Mouse (Mus musculus): ENCODE data around the gene Ppp4r3a. TPM values are rescaled to one million over a fixed set of nuclear protein-coding genes. Genes with fewer than 3 reads are reported as not detected.
A peak's percentile ranks its signal among the peaks of the same experiment; 100 is the strongest.
"Not testable (repeated sequence)": the region's sequence is repeated elsewhere in the genome, so short reads cannot be mapped to it uniquely, and the experiment has no call there.

Ppp4r3a gene
- polyA plus RNA-seq, 1 experiment from 2014 or later = 23.3 TPM

DNA sequence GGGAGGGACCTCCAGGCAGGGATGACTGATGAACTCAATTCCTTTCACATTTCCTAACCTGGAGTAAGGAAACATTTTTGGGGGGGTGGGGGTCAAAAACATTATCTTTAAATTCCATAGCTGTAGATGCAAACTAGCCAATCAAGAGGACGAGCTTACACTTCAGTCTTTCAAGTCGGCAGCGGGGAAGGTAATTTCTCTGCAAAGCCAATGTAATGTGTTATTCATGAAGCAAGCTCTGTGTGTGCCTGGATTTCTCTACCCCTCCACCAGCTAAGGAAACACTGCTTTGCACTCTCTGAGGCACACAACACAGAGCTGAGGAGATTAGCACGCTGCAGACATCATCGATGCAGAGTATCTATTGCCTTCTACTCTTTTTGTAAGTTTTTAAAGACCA lies 64.5 kb downstream of the Ppp4r3a start:
- no peak for ATAC-seq (ENCODE audit: low FRiP score)
- 0 out of 2 replicates have a peak overlapping the region, but pooled peaks have one; percentile 32 for H3K4me2 ChIP-seq
- peaks cover 62% of the 10 kb centered on the region for H3K4me1 ChIP-seq
- no peak overlapping the region for H3K9ac ChIP-seq (replicated peaks)
- H3K4me3 ChIP-seq (replicated peaks) = no peak overlapping the region
- no peaks in the 10 kb centered on the region for H3K9me3 ChIP-seq (replicated peaks)
- 35% methylated on average over 5 of the region's 5 CpGs for WGBS
- H3K36me3 ChIP-seq = no peaks in the 10 kb centered on the region
- no peak overlapping the region; the same call in 1 of the 2 replicates for H3K27ac ChIP-seq (replicated peaks)
- no peaks in the 10 kb centered on the region for H3K27me3 ChIP-seq (replicated peaks)

DNA sequence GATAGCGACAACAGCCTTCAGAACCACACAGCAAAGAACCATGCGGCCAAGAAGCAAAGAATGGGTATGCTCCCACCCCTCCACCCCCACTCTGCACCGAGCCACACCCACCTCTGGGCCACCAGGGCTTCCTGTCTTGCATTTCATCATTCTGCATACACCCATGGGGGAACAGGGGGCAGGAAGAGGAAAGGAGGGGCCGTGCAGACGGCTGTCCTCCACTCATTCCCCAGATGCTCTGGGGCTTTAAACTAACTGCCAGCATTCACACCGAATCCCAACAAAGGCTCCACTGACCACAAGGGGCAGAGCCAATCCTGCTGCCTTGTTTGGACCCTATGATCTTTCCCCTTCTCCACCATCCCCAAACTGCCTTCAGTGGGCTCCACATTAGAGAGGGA lies 65.5 kb downstream of the Ppp4r3a start:
- 14% methylated on average over 6 of the region's 6 CpGs for WGBS
- Histone ChIP-seq H3K9me3 (replicated peaks) (no peaks in the 10 kb centered on the region), H3K4me2 (peak overlapping the region; percentile 32), H3K36me3 (no peaks in the 10 kb centered on the region), H3K27ac (replicated peaks) (peak overlapping the region; percentile 78), H3K9ac (replicated peaks) (0 out of 2 replicates have a peak overlapping the region, but pooled peaks have one; percentile 17), H3K27me3 (replicated peaks) (no peaks in the 10 kb centered on the region), H3K4me1 (peaks cover 57% of the 10 kb centered on the region), H3K4me3 (replicated peaks) (no peak overlapping the region)
- no peak for ATAC-seq (ENCODE audit: low FRiP score)

DNA sequence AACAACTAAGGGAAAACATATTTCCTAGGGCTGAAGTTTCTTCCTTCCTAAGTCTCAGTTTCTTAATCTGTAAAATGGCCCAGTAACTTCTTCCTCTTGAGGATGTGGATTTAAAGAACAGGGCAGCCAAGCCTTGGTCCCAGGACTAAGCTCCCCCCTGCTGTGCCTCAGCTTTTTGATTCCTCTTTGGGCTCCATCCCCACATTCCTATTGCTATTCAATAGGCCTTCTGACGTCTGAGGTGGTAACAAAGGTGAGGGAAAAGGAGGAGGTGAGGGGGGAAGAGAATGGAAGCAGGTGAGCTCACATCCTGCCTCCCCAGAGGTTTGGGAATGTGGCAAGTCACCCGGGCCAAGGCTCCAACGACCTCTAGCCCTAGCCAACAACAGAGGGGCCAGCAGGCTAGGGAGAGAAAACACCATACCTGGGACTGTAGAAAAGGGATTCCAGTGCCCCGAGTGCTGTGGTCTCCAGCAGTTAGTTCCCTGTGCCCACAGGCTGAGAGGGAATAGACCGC lies 67.0 kb downstream of the Ppp4r3a start:
- 45% methylated on average over 5 of the region's 5 CpGs for WGBS
- no peaks in the 10 kb centered on the region for H3K27me3 ChIP-seq (replicated peaks)
- no peaks in the 10 kb centered on the region for H3K9me3 ChIP-seq (replicated peaks)
- no peak overlapping the region for H3K9ac ChIP-seq (replicated peaks)
- no peak overlapping the region for H3K4me3 ChIP-seq (replicated peaks)
- H3K4me2 ChIP-seq = no peak overlapping the region
- peaks cover 65% of the 10 kb centered on the region for H3K4me1 ChIP-seq
- no peak overlapping the region for H3K27ac ChIP-seq (replicated peaks)
- no peak for ATAC-seq (ENCODE audit: low FRiP score)
- no peaks in the 10 kb centered on the region for H3K36me3 ChIP-seq

DNA sequence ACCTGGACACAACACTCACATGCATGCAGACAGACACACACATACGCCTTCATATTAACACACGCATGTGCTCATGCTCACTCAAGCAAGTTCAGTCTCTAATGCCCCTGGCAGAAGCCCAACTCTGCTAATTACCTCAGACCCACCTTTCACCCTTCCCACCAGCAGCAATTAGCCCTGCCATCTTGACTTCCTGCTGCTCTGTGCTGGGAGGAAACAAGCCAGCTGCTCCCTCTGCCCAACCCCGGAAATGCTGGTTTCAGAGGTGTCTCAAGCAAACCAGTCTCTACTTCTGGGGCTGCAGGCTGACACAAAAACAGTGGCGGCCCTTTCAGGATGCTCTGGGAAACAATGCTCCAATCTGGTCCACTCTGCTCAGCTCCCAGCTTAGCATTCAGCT lies 67.6 kb downstream of the Ppp4r3a start:
- no peak overlapping the region for H3K4me2 ChIP-seq
- no peak overlapping the region for H3K27ac ChIP-seq (replicated peaks)
- H3K9ac ChIP-seq (replicated peaks) = no peak overlapping the region
- H3K9me3 ChIP-seq (replicated peaks) = no peaks in the 10 kb centered on the region
- peaks cover 65% of the 10 kb centered on the region for H3K4me1 ChIP-seq
- H3K4me3 ChIP-seq (replicated peaks) = no peak overlapping the region
- no peaks in the 10 kb centered on the region for H3K36me3 ChIP-seq
- ATAC-seq (ENCODE audit: low FRiP score) = no peak
- no peaks in the 10 kb centered on the region for H3K27me3 ChIP-seq (replicated peaks)
- 39% methylated on average over 4 of the region's 4 CpGs for WGBS

DNA sequence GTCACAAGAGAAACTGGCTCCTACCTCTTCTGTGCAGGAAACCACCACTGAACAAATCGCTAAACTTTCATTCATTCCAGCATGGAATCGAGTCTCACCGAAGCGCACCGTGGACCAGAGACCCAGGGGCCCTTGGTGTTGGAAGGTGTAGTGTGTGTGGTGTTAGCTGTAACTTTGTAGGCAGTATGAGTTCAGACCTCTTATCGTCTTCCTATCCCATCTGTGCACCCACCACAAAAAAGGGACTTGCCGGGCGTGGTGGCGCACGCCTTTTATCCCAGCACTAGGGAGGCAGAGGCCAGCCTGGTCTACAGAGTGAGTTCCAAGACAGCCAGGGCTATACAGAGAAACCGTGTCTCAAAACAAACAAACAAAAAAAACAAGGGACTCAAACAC lies 68.3 kb downstream of the Ppp4r3a start:
- H3K9ac ChIP-seq (replicated peaks) = no peak overlapping the region
- no peak overlapping the region; the same call in 1 of the 2 replicates for H3K27ac ChIP-seq (replicated peaks)
- no peak overlapping the region for H3K4me2 ChIP-seq
- no peak overlapping the region for H3K4me3 ChIP-seq (replicated peaks)
- 88% methylated on average over 11 of the region's 11 CpGs for WGBS
- H3K36me3 ChIP-seq = no peaks in the 10 kb centered on the region
- ATAC-seq (ENCODE audit: low FRiP score) = no peak
- H3K4me1 ChIP-seq = peaks cover 59% of the 10 kb centered on the region
- no peaks in the 10 kb centered on the region for H3K9me3 ChIP-seq (replicated peaks)
- H3K27me3 ChIP-seq (replicated peaks) = no peaks in the 10 kb centered on the region

DNA sequence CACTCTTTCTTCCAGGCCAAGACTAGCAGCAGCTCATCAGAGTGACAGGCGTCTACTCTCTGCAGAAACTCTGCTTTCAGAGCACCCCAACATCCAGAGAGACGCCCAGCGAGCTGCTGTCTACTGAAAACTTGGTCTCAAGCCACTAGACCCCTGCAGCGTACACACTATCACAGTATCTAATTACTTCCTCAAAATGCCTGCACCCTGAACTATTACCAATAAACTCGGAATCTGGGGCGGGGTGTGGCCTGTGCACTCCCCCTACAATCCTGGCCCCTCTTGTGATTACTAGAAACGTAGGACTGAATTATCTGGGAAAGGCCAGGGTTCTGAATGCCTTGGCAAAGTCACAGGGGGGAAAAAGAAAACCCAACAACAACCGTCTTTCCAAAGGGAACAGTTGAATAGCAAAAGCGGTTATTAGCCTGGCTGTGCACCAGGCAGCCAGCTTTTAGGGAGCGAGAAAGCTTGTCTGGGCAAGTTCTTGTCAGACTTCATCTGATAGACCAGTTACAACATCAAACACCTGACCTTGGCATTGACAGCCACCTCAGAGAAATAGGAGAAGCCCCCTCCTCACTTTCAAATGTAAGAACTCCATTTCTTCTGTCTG lies 68.8 kb downstream of the Ppp4r3a start:
- WGBS = 67% methylated on average over 10 of the region's 10 CpGs
- H3K4me1 ChIP-seq = peaks cover 58% of the 10 kb centered on the region

DNA sequence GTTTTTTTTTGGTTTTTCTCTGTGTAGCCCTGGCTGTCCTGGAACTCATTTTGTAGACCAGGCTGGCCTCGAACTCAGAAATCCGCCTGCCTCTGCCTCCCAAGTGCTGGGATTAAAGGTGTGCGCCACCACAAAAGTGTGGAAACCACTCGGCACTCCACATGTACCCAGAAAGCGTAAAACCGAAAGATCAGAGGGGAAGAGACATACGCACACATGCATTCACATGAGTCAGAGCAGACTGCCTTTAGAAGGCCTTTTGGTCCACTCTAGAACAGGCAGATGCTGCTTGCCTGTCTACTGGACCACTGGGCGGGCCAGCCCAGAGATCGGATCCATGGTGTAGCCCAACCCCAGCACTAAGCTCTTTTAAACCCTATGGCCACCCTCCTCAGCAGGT lies 69.8 kb downstream of the Ppp4r3a start:
- peaks cover 52% of the 10 kb centered on the region for H3K4me1 ChIP-seq
- not testable (repeated sequence) for H3K9me3 ChIP-seq (replicated peaks)
- WGBS = 95% methylated on average over 9 of the region's 9 CpGs

More for the DNA sequence above, 68.8 kb downstream of the Ppp4r3a start:
- ATAC-seq (ENCODE audit: low FRiP score) = no peak
- Histone ChIP-seq H3K36me3 (no peaks in the 10 kb centered on the region), H3K4me2 (no peak overlapping the region), H3K4me3 (replicated peaks) (no peak overlapping the region), H3K9me3 (replicated peaks) (no peaks in the 10 kb centered on the region), H3K27ac (replicated peaks) (peak overlapping the region; percentile 13; the same call in 1 of the 2 replicates), H3K9ac (replicated peaks) (no peak overlapping the region), H3K27me3 (replicated peaks) (no peaks in the 10 kb centered on the region)

DNA sequence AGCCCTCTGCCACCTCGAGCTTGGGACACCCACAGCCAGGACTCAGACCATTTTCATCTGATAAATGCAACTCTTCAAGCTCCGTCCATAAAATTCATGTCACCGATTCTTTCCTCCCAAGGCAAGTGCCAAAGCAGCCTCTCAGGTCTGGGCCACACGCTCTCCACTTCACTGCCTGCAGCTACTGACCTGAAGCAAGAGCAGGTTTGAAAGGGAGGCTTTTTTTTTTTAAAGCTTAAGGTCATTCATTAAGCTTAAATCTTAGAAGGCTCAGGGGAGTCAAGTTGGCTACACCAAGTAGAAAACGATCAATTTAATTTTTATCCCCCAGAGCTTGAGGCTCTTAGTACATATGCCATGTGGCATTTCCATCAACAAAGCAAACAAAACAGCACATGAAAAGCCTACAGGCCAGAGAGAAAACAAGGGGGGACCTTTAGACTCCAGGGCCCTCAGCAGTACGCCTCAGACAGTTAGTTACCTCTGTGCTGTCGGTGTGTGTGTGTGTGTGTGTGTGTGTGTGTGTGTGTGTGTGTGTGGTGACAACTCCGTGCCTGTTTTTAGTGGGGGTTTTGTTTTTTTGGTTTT lies 70.3 kb downstream of the Ppp4r3a start:
- H3K4me2 ChIP-seq = no peak overlapping the region
- no peak for ATAC-seq (ENCODE audit: low FRiP score)
- H3K9ac ChIP-seq (replicated peaks) = no peak overlapping the region
- no peaks in the 10 kb centered on the region for H3K9me3 ChIP-seq (replicated peaks)
- peaks cover 52% of the 10 kb centered on the region for H3K4me1 ChIP-seq
- 53% methylated on average over 8 of the region's 8 CpGs for WGBS
- no peaks in the 10 kb centered on the region for H3K36me3 ChIP-seq
- no peak overlapping the region for H3K4me3 ChIP-seq (replicated peaks)
- no peak overlapping the region for H3K27ac ChIP-seq (replicated peaks)
- H3K27me3 ChIP-seq (replicated peaks) = no peaks in the 10 kb centered on the region

More for the DNA sequence above, 69.8 kb downstream of the Ppp4r3a start:
- not testable (repeated sequence) for ATAC-seq (ENCODE audit: low FRiP score); H3K4me2 ChIP-seq; H3K9ac ChIP-seq (replicated peaks); H3K36me3 ChIP-seq; H3K4me3 ChIP-seq (replicated peaks); H3K27ac ChIP-seq (replicated peaks); H3K27me3 ChIP-seq (replicated peaks)

DNA sequence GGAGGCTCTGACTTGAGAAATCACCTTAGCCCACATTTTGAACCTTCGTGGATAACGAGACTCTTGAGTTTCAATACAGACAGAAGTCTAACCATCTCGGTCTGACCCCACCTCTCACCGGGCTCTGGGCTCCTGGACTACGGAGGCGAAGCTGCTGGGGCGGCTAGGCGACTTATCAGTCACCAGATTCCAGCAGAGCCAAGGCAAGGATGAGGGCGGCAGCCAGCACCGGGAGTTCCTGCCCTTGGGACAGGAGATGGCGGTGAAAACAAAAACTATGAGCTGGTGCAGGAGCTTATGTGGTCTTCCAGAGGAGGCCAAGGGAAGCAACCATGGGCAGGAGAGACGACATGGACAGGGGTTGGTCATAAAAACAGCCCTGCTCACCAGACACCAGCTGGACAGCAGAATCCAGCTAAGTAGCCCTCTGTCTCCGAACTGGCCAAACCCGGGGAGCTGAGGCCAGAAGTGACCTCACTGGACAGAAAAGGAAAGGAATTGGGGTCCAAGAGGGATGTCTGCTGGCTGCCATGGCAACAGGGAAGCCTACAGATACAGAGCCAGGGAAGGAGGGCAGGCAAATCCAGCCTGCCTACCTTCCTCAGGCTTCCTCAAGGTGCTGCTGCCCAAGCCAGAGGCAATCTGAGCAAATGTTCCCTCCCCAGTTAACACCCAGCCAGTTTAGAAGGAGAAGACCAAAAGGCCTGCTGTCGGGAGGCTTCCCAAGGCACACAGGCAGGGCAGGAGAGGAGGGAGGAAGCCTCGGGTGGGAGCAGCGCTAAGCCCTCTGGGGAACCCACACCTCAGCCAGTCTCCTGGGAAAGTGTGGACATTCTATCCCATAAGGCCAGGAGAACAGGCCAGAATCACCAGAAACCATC lies 71.1 kb downstream of the Ppp4r3a start:
- H3K4me3 ChIP-seq (replicated peaks) = no peak overlapping the region
- no peak overlapping the region for H3K4me2 ChIP-seq
- H3K27me3 ChIP-seq (replicated peaks) = no peaks in the 10 kb centered on the region
- H3K4me1 ChIP-seq = peaks cover 53% of the 10 kb centered on the region
- no peaks in the 10 kb centered on the region for H3K9me3 ChIP-seq (replicated peaks)
- no peaks in the 10 kb centered on the region for H3K36me3 ChIP-seq
- no peak overlapping the region for H3K27ac ChIP-seq (replicated peaks)
- ATAC-seq (ENCODE audit: low FRiP score) = no peak
- WGBS = 46% methylated on average over 17 of the region's 17 CpGs
- no peak overlapping the region for H3K9ac ChIP-seq (replicated peaks)

DNA sequence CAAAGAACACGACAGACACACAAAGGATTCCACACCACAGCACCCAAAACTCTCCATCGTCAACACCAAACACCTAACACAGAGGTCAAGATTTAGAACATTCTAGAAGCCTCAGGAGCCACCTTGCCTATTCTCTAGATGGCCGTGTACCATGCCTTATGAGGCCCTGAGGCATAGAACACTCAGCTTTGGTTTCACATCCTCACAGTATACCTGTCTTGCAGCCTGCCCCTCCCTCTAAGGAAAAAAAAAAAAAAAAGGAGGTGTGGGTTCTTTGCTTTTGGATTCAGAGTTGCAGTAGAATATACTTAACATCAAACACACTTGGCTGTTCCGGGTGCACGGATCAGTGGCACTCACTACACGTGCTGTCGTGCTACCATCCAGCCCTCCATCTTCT lies 72.5 kb downstream of the Ppp4r3a start:
- H3K36me3 ChIP-seq = no peaks in the 10 kb centered on the region
- H3K4me1 ChIP-seq = peaks cover 52% of the 10 kb centered on the region
- no peak overlapping the region for H3K9ac ChIP-seq (replicated peaks)
- no peak overlapping the region for H3K27ac ChIP-seq (replicated peaks)
- H3K9me3 ChIP-seq (replicated peaks) = no peaks in the 10 kb centered on the region
- 92% methylated on average over 7 of the region's 7 CpGs for WGBS
- no peak for ATAC-seq (ENCODE audit: low FRiP score)
- H3K27me3 ChIP-seq (replicated peaks) = no peaks in the 10 kb centered on the region
- no peak overlapping the region for H3K4me2 ChIP-seq
- H3K4me3 ChIP-seq (replicated peaks) = no peak overlapping the region

DNA sequence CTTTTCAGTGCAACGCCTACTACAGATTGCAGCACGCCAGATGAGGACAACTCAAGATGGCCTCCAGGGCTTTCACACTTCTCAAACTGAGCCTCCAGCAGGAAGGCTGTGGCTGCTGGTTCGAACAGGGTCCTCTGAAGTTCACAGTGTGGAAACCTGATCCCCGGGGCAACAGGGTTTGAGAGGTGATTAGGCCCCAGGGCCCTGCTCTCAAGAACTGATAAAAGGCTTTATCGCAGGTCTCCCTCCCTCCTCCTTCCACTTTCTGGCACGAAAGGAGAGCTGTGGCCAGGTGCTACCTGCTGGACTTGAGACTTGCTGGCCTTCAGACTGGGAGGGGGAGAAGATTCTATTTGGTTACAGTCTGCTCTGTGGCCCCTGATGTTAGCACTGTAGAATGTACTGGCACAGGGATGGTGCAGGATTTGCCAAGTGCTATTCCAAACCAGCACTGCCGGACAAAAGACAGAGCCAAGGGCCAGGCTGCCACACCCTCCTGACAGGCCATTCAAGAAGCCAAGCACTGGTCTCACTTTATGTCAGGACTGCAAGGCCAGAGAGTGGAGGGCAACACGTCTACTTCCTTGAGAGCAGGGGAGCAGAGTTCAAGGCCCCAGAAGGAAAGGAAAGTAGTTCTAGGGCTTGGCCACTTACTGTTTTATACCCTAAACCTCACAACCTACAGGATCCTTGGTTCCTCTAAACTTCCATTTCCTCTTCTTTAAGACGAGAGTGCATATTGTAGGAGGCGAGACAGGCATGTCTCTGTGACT lies 73.2 kb downstream of the Ppp4r3a start:
- no peak overlapping the region for H3K4me3 ChIP-seq (replicated peaks)
- ATAC-seq (ENCODE audit: low FRiP score) = no peak
- H3K27me3 ChIP-seq (replicated peaks) = no peaks in the 10 kb centered on the region
- H3K9me3 ChIP-seq (replicated peaks) = no peaks in the 10 kb centered on the region
- 69% methylated on average over 10 of the region's 10 CpGs for WGBS
- peaks cover 50% of the 10 kb centered on the region for H3K4me1 ChIP-seq
- no peaks in the 10 kb centered on the region for H3K36me3 ChIP-seq
- no peak overlapping the region for H3K27ac ChIP-seq (replicated peaks)
- H3K4me2 ChIP-seq = no peak overlapping the region
- no peak overlapping the region for H3K9ac ChIP-seq (replicated peaks)
